Mouse (Mus musculus) small intestine, adult 2 months (tissue): ENCODE data around the gene Myadm.

Source experiments
- CTCF ChIP-seq: fragments of 200-500 bp; IDR thresholded peaks from 2 replicates; pipeline ENCODE4 v1.5.1; 2012; ENCODE audit warnings: low read depth, mild to moderate bottlenecking, control low read depth, inconsistent platforms, low read length, moderate library complexity, mixed read lengths; ENCODE audit not compliant: insufficient replicate concordance, insufficient read length; ENCODE audit errors: extremely low read depth
- POLR2A ChIP-seq: fragments of 200-500 bp; IDR thresholded peaks from 2 replicates; pipeline ENCODE4 v1.6.1; 2012; ENCODE audit warnings: low read depth, mild to moderate bottlenecking, control low read depth, inconsistent platforms, low read length, moderate library complexity

- TF ChIP-seq POLR2A = no peak
- TF ChIP-seq CTCF = no peak
Observed at GRCm38 (mm10) chr7:3347366-3348287, 58.7 kb downstream of the Myadm start.
